Mouse (Mus musculus): Measurements from ENCODE around the gene Hsf4.

The Hsf4 gene

GRCm38 (mm10) chr8:105258911-105259720 lies 10.5 kb upstream of the Hsf4 start:
- CTCF ChIA-PET = interaction anchor here (0.6 to 2.0 kb wide), 4 partner anchors 20 to 116 kb away, joined by 3 to 7 read pairs (median 4); no protein-coding TSS in a partner anchor

GRCm38 (mm10) chr8:105259721-105260320 lies 9.8 kb upstream of the Hsf4 start:
- CTCF ChIA-PET = interaction anchor here (0.6 to 1.2 kb wide), 4 partner anchors 19 to 117 kb away, joined by 3 to 4 read pairs (median 3); no protein-coding TSS in a partner anchor

GRCm38 (mm10) chr8:105260371-105261099 lies 9.1 kb upstream of the Hsf4 start:
- CTCF ChIA-PET = interaction anchor here (0.6 to 1.2 kb wide), 3 partner anchors 19 to 1132 kb away, joined by 3 read pairs; no protein-coding TSS in a partner anchor

GRCm38 (mm10) chr8:105261326-105261980 lies 8.1 kb upstream of the Hsf4 start:
- CTCF ChIA-PET = interaction anchor here (0.6 kb wide), 3 partner anchors 28 to 1131 kb away, joined by 3 read pairs; no protein-coding TSS in a partner anchor

GRCm38 (mm10) chr8:105263244-105263912 lies 6.2 kb upstream of the Hsf4 start:
- CTCF ChIA-PET = interaction anchor here (0.7 kb wide), 1 partner anchor 9 kb away, joined by 3 read pairs; no protein-coding TSS in a partner anchor

GRCm38 (mm10) chr8:105264024-105264982 lies 5.3 kb upstream of the Hsf4 start, which contains the start of the genes Tradd and Fbxl8:
Gene Tradd (minus strand): TSS chr8:105264609.
Gene Fbxl8 (plus strand): TSS chr8:105264648.
- CTCF ChIA-PET = no interaction called here

GRCm38 (mm10) chr8:105265128-105265527 lies 4.5 kb upstream of the Hsf4 start:
- CTCF ChIA-PET = no interaction called here

- CTCF ChIA-PET = interaction anchor here (0.6 kb wide), 1 partner anchor 29 kb away, joined by 4 read pairs; no protein-coding TSS in a partner anchor
Measured at GRCm38 (mm10) chr8:105266775-105267174, 2.8 kb upstream of the Hsf4 start.

GRCm38 (mm10) chr8:105268342-105269074 lies 1.1 kb upstream of the Hsf4 start:
- CTCF ChIA-PET = interaction anchor here (0.7 to 0.9 kb wide), 2 partner anchors 8 to 14 kb away, joined by 3 read pairs; partner anchors contain the start of gene B3gnt9

GRCm38 (mm10) chr8:105269075-105269458 lies 534 bp upstream of the Hsf4 start:
- CTCF ChIA-PET = no interaction called here

GRCm38 (mm10) chr8:105270101-105270915 lies 707 bp downstream of the Hsf4 start:
- CTCF ChIA-PET = no interaction called here

- CTCF ChIA-PET = no interaction called here
Measured at GRCm38 (mm10) chr8:105270916-105271186, 1.2 kb downstream of the Hsf4 start.

- CTCF ChIA-PET = no interaction called here
Measured at GRCm38 (mm10) chr8:105275387-105275786, 5.8 kb downstream of the Hsf4 start.

GRCm38 (mm10) chr8:105275840-105276239 lies 6.2 kb downstream of the Hsf4 start, which contains the start of gene Nol3:
Gene Nol3 (plus strand): TSS chr8:105276140.
- CTCF ChIA-PET = no interaction called here

- CTCF ChIA-PET = interaction anchor here (0.5 to 1.2 kb wide), 2 partner anchors 9 to 12 kb away, joined by 3 read pairs; no protein-coding TSS in a partner anchor
Measured at GRCm38 (mm10) chr8:105276292-105277120, 6.9 kb downstream of the Hsf4 start.

GRCm38 (mm10) chr8:105278911-105279334 lies 9.3 kb downstream of the Hsf4 start:
- CTCF ChIA-PET = interaction anchor here (1.4 kb wide), 1 partner anchor 21 kb away, joined by 7 read pairs; no protein-coding TSS in a partner anchor

- CTCF ChIA-PET = interaction anchor here (1.3 kb wide), 1 partner anchor 27 kb away, joined by 4 read pairs; no protein-coding TSS in a partner anchor
Measured at GRCm38 (mm10) chr8:105280567-105280966, 11.0 kb downstream of the Hsf4 start.
